Comparison of ENCODE assay signal across 25 mouse cellular contexts in genomic region chrX:53087202-53087601, GRCm38 (mm10).
"Had no signal": no experiment of that assay in that cellular context is flagged by ENCODE, and none has a peak within 500 bp of the region (broad histone marks: within the 10 kb centered on the region; RNA-seq: fewer than 3 reads in every experiment).

No protein-coding gene starts in this region.

- H3K9me3 ChIP-seq: heart, embryonic 13.5 days; heart, embryonic 15.5 days; hindbrain, embryonic 13.5 days; hindbrain, embryonic 15.5 days; limb, embryonic 12.5 days; limb, embryonic 15.5 days; liver, embryonic 15.5 days had no signal

- H3K27ac ChIP-seq: heart, adult 2 months; heart, embryonic 13.5 days; heart, embryonic 15.5 days; hindbrain, embryonic 13.5 days; hindbrain, embryonic 15.5 days; hindbrain, postnatal 0 days; liver, embryonic 15.5 days had no signal

- H3K4me2 ChIP-seq: heart, embryonic 11.5 days; heart, embryonic 13.5 days; heart, embryonic 15.5 days; hindbrain, embryonic 13.5 days; hindbrain, embryonic 15.5 days; limb, embryonic 12.5 days; limb, embryonic 15.5 days; liver, embryonic 15.5 days had no signal

- ATAC-seq: forebrain, postnatal 0 days; hindbrain, postnatal 0 days; intestine, embryonic 16.5 days had no signal

- H3K4me3 ChIP-seq: heart, adult 2 months; heart, embryonic 13.5 days; heart, embryonic 15.5 days; hindbrain, embryonic 13.5 days; hindbrain, embryonic 15.5 days; limb, embryonic 12.5 days; limb, embryonic 15.5 days; liver, embryonic 15.5 days had no signal

- DNase-seq: forebrain, postnatal 0 days; gastrocnemius, postnatal 14 days; gastrocnemius, postnatal 36 days; heart, adult 11 months; heart, adult 2 months; heart, postnatal 14 days; heart, postnatal 36 days; kidney, adult 2 months; kidney, adult 9 months; kidney, postnatal 14 days; kidney, postnatal 36 days; layer of hippocampus, adult 9-11 months; layer of hippocampus, postnatal 36 days; left cerebral cortex, postnatal 4 days; lung, adult 18-20 months had no signal

- H3K27me3 ChIP-seq: heart, embryonic 13.5 days; heart, embryonic 15.5 days; hindbrain, embryonic 13.5 days; hindbrain, embryonic 15.5 days; limb, embryonic 12.5 days; liver, embryonic 15.5 days had no signal

- H3K9ac ChIP-seq: forebrain, postnatal 0 days; heart, embryonic 13.5 days; heart, embryonic 15.5 days; hindbrain, embryonic 13.5 days; hindbrain, embryonic 15.5 days; limb, embryonic 12.5 days; limb, embryonic 15.5 days; liver, embryonic 15.5 days had no signal

- H3K4me1 ChIP-seq: heart, embryonic 15.5 days; hindbrain, embryonic 13.5 days; hindbrain, embryonic 15.5 days had no signal

- H3K36me3 ChIP-seq: heart, embryonic 13.5 days; heart, embryonic 15.5 days; hindbrain, embryonic 13.5 days; hindbrain, embryonic 15.5 days; limb, embryonic 12.5 days; limb, embryonic 15.5 days; liver, embryonic 15.5 days had no signal
